Mouse (Mus musculus) limb, embryonic 13.5 days (tissue): ENCODE results near the gene Kcnk5. TPM values are rescaled to one million over a fixed set of nuclear protein-coding genes. Genes with fewer than 3 reads are reported as not detected.

Experiments
- ATAC-seq: fragments of 200-750 bp; cut with Nextera tagmentation; 2 replicates; pipeline ENCODE4 v1.8.0; 2017; ENCODE audit warnings: low read depth, moderate number of reproducible peaks, moderate TSS enrichment; ENCODE audit not compliant: low FRiP score
- H3K27ac ChIP-seq: fragments of 300-500 bp; sonication (generic); 2 replicates; pipeline ENCODE4 v1.5.1; 2015; ENCODE audit warnings: inconsistent platforms, mild to moderate bottlenecking, moderate library complexity
- H3K27me3 ChIP-seq: fragments of 300-500 bp; sonication (generic); 2 replicates; pipeline ENCODE4 v1.6.1; 2015; ENCODE audit warnings: mild to moderate bottlenecking, inconsistent platforms
- H3K36me3 ChIP-seq: fragments of 300-500 bp; sonication (generic); 2 replicates; pipeline ENCODE4 v1.6.1; 2015; ENCODE audit warnings: inconsistent platforms, mild to moderate bottlenecking, moderate library complexity
- H3K4me1 ChIP-seq: fragments of 300-500 bp; sonication (generic); 2 replicates; pipeline ENCODE4 v1.6.1; 2015; ENCODE audit warnings: inconsistent platforms
- H3K4me2 ChIP-seq: fragments of 300-500 bp; sonication (generic); replicated peaks from 2 replicates; pipeline ENCODE4 v1.6.1; 2015; ENCODE audit warnings: inconsistent platforms, mild to moderate bottlenecking, moderate library complexity
- H3K4me3 ChIP-seq: fragments of 300-500 bp; sonication (generic); 2 replicates; pipeline ENCODE4 v1.5.1; 2015; ENCODE audit warnings: moderate library complexity, mild to moderate bottlenecking, inconsistent platforms
- H3K9ac ChIP-seq: fragments of 300-500 bp; sonication (generic); 2 replicates; pipeline ENCODE4 v1.6.1; 2015; ENCODE audit warnings: mild to moderate bottlenecking, inconsistent platforms
- H3K9me3 ChIP-seq: fragments of 300-500 bp; sonication (generic); 2 replicates; pipeline ENCODE4 v1.6.1; 2016; ENCODE audit warnings: inconsistent platforms
- WGBS: fragments of 180-500 bp; shearing (Covaris S2); methylation state at CpG from one replicate; pipeline ENCODE4 v1.1.7; 2015; 5-methylcytosine and 5-hydroxymethylcytosine counted together
- polyA plus RNA-seq: library from polyadenylated mRNA; unstranded; fragments of >200 nt; fragmentation: Nextera tagmentation; extraction: Ambion mirVana; gene quantifications from 2 replicates; pipeline ENCODE4 v1.2.1, GENCODE M21; 2015

The Kcnk5 gene
- polyA plus RNA-seq, 1 experiment from 2014 or later: 6.4 TPM

GRCm38 (mm10) chr14:20157595-20157994 lies 24.0 kb downstream of the Kcnk5 start:
- no peak for ATAC-seq

GRCm38 (mm10) chr14:20155718-20156117 lies 25.9 kb downstream of the Kcnk5 start:
- Histone ChIP-seq H3K27me3 (no peaks in the 10 kb centered on the region), H3K9ac (no peak overlapping the region), H3K4me1 (peaks cover 25% of the 10 kb centered on the region), H3K9me3 (no peaks in the 10 kb centered on the region), H3K36me3 (no peaks in the 10 kb centered on the region), H3K27ac (no peak overlapping the region), H3K4me3 (no peak overlapping the region), H3K4me2 (no peak overlapping the region)
- WGBS: 60% methylated on average over 10 of the region's 10 CpGs
- ATAC-seq: no peak

More at GRCm38 (mm10) chr14:20157595-20157994, 24.0 kb downstream of the Kcnk5 start:
- Histone ChIP-seq H3K9me3 (no peaks in the 10 kb centered on the region), H3K4me2 (no peak overlapping the region), H3K36me3 (no peaks in the 10 kb centered on the region), H3K27me3 (no peaks in the 10 kb centered on the region), H3K4me1 (peaks cover 33% of the 10 kb centered on the region), H3K27ac (no peak overlapping the region), H3K9ac (no peak overlapping the region), H3K4me3 (no peak overlapping the region)
- WGBS: 91% methylated on average over 10 of the region's 10 CpGs

- WGBS: 90% methylated on average over 4 of the region's 4 CpGs
- Histone ChIP-seq H3K9me3 (no peaks in the 10 kb centered on the region), H3K27me3 (no peaks in the 10 kb centered on the region), H3K4me3 (no peak overlapping the region), H3K4me1 (peaks cover 28% of the 10 kb centered on the region), H3K27ac (no peak overlapping the region), H3K9ac (no peak overlapping the region), H3K36me3 (no peaks in the 10 kb centered on the region), H3K4me2 (no peak overlapping the region)
- no peak for ATAC-seq
Measured at GRCm38 (mm10) chr14:20154937-20155336, 26.7 kb downstream of the Kcnk5 start.

GRCm38 (mm10) chr14:20154245-20154644 lies 27.4 kb downstream of the Kcnk5 start:
- WGBS: 51% methylated on average over 7 of the region's 7 CpGs
- no peaks in the 10 kb centered on the region for H3K27me3 ChIP-seq
- no peak overlapping the region for H3K4me3 ChIP-seq
- no peaks in the 10 kb centered on the region for H3K9me3 ChIP-seq
- H3K36me3 ChIP-seq: no peaks in the 10 kb centered on the region
- H3K4me2 ChIP-seq: no peak overlapping the region
- H3K4me1 ChIP-seq: peaks cover 25% of the 10 kb centered on the region
- no peak for ATAC-seq
- peak overlapping the region; percentile 15; the same call in 1 of the 2 replicates for H3K27ac ChIP-seq
- no peak overlapping the region; the same call in 1 of the 2 replicates for H3K9ac ChIP-seq

- H3K4me2 ChIP-seq: no peak overlapping the region
- peaks cover 8% of the 10 kb centered on the region; the same call in 1 of the 2 replicates for H3K36me3 ChIP-seq
- WGBS: 87% methylated on average over 22 of the region's 22 CpGs
- H3K27ac ChIP-seq: no peak overlapping the region
- peaks cover 18% of the 10 kb centered on the region for H3K4me1 ChIP-seq
- no peak for ATAC-seq
- H3K27me3 ChIP-seq: no peaks in the 10 kb centered on the region
- no peak overlapping the region for H3K4me3 ChIP-seq
- H3K9ac ChIP-seq: no peak overlapping the region
- H3K9me3 ChIP-seq: no peaks in the 10 kb centered on the region
Measured at GRCm38 (mm10) chr14:20149127-20150080, 32.2 kb downstream of the Kcnk5 start.

- Histone ChIP-seq H3K27me3 (no peaks in the 10 kb centered on the region), H3K4me2 (no peak overlapping the region), H3K36me3 (peaks cover 13% of the 10 kb centered on the region), H3K9ac (no peak overlapping the region), H3K4me3 (no peak overlapping the region), H3K27ac (no peak overlapping the region), H3K4me1 (peaks cover 17% of the 10 kb centered on the region), H3K9me3 (no peaks in the 10 kb centered on the region)
- 89% methylated on average over 11 of the region's 11 CpGs for WGBS
- ATAC-seq: no peak
Measured at GRCm38 (mm10) chr14:20148514-20148913, 33.1 kb downstream of the Kcnk5 start.

- no peak overlapping the region for H3K27ac ChIP-seq
- no peak overlapping the region for H3K9ac ChIP-seq
- ATAC-seq: no peak
- no peak overlapping the region for H3K4me2 ChIP-seq
- peaks cover 13% of the 10 kb centered on the region for H3K36me3 ChIP-seq
- WGBS: 94% methylated on average over 7 of the region's 7 CpGs
- peaks cover 17% of the 10 kb centered on the region for H3K4me1 ChIP-seq
- no peaks in the 10 kb centered on the region for H3K27me3 ChIP-seq
- H3K9me3 ChIP-seq: no peaks in the 10 kb centered on the region
- no peak overlapping the region for H3K4me3 ChIP-seq
Measured at GRCm38 (mm10) chr14:20147854-20148253, 33.8 kb downstream of the Kcnk5 start.

GRCm38 (mm10) chr14:20144093-20144492 lies 37.5 kb downstream of the Kcnk5 start:
- Histone ChIP-seq H3K27ac (no peak overlapping the region), H3K4me1 (peaks cover 23% of the 10 kb centered on the region), H3K27me3 (no peaks in the 10 kb centered on the region), H3K9ac (no peak overlapping the region), H3K4me2 (no peak overlapping the region), H3K4me3 (no peak overlapping the region), H3K36me3 (peaks cover 30% of the 10 kb centered on the region), H3K9me3 (no peaks in the 10 kb centered on the region)
- WGBS: 54% methylated on average over 4 of the region's 4 CpGs
- ATAC-seq: 0 out of 2 replicates have a peak, but pooled peaks have one; percentile 18

- no peak within 1 kb of the TSS for H3K9ac ChIP-seq
- no peaks in the 10 kb centered on the region for H3K27me3 ChIP-seq
- peaks cover 12% of the 10 kb centered on the region for H3K4me1 ChIP-seq
- no peak within 1 kb of the TSS for H3K4me2 ChIP-seq
- no peaks in the 10 kb centered on the region for H3K9me3 ChIP-seq
- 83% methylated on average over 16 of the region's 16 CpGs for WGBS
- H3K27ac ChIP-seq: no peak within 1 kb of the TSS
- peaks cover 17% of the 10 kb centered on the region for H3K36me3 ChIP-seq
- no peak within 1 kb of the TSS for H3K4me3 ChIP-seq
- ATAC-seq: no peak
Measured at GRCm38 (mm10) chr14:20138484-20139355, 42.9 kb downstream of the Kcnk5 start, which contains the start of gene Saysd1. TSS of gene Saysd1 (minus strand) at chr14:20138534.

GRCm38 (mm10) chr14:20134965-20135671 lies 46.5 kb downstream of the Kcnk5 start:
- WGBS: 63% methylated on average over 10 of the region's 10 CpGs
- Histone ChIP-seq H3K27ac (no peak overlapping the region), H3K9ac (no peak overlapping the region), H3K9me3 (peaks cover 9% of the 10 kb centered on the region), H3K4me3 (no peak overlapping the region), H3K4me2 (no peak overlapping the region), H3K36me3 (no peaks in the 10 kb centered on the region), H3K27me3 (no peaks in the 10 kb centered on the region), H3K4me1 (peaks cover 8% of the 10 kb centered on the region)
- ATAC-seq: no peak

GRCm38 (mm10) chr14:20128162-20128561 lies 53.4 kb downstream of the Kcnk5 start:
- no peak for ATAC-seq
- WGBS: 71% methylated on average over 6 of the region's 6 CpGs
- no peak overlapping the region for H3K4me3 ChIP-seq
- H3K27ac ChIP-seq: no peak overlapping the region
- H3K36me3 ChIP-seq: no peaks in the 10 kb centered on the region
- peaks cover 9% of the 10 kb centered on the region for H3K9me3 ChIP-seq
- no peaks in the 10 kb centered on the region for H3K27me3 ChIP-seq
- H3K4me1 ChIP-seq: no peaks in the 10 kb centered on the region
- H3K4me2 ChIP-seq: no peak overlapping the region
- no peak overlapping the region for H3K9ac ChIP-seq
